Mouse (Mus musculus) forebrain, embryonic 16.5 days (tissue): ENCODE results near the gene Ctnna2. TPM values are rescaled to one million over a fixed set of nuclear protein-coding genes. Genes with fewer than 3 reads are reported as not detected.

ENCODE experiments used
- ATAC-seq: fragments of 200-750 bp; cut with Nextera tagmentation; 2 replicates; pipeline ENCODE4 v1.8.0; 2017; ENCODE audit warnings: mild to moderate bottlenecking, moderate library complexity
- H3K27ac ChIP-seq: fragments of 300-500 bp; sonication (generic); 2 replicates; pipeline ENCODE4 v1.5.1; 2014; ENCODE audit warnings: low read length, control low read depth
- H3K27me3 ChIP-seq: fragments of 300-500 bp; sonication (generic); replicated peaks from 2 replicates; pipeline ENCODE4 v1.6.1; 2014; ENCODE audit warnings: low read length; ENCODE audit not compliant: control insufficient read depth, insufficient read depth
- H3K36me3 ChIP-seq: fragments of 300-500 bp; sonication (generic); 2 replicates; pipeline ENCODE4 v1.6.1; 2014; ENCODE audit not compliant: control insufficient read depth, insufficient read depth
- H3K4me1 ChIP-seq: fragments of 300-500 bp; sonication (generic); replicated peaks from 2 replicates; pipeline ENCODE4 v1.6.1; 2014; ENCODE audit warnings: low read length; ENCODE audit not compliant: control insufficient read depth, insufficient read depth
- H3K4me2 ChIP-seq: fragments of 300-500 bp; sonication (generic); 2 replicates; pipeline ENCODE4 v1.6.1; 2014; ENCODE audit warnings: mild to moderate bottlenecking, low read length, control low read depth
- H3K4me3 ChIP-seq: fragments of 300-500 bp; sonication (generic); replicated peaks from 2 replicates; pipeline ENCODE4 v1.5.1; 2014; ENCODE audit warnings: mild to moderate bottlenecking, low read length, control low read depth
- H3K9ac ChIP-seq: fragments of 300-500 bp; sonication (generic); replicated peaks from 2 replicates; pipeline ENCODE4 v1.6.1; 2014; ENCODE audit warnings: low read depth, low read length, control low read depth
- H3K9me3 ChIP-seq: fragments of 300-500 bp; sonication (generic); 2 replicates; pipeline ENCODE4 v1.6.1; 2016; ENCODE audit warnings: low read length; ENCODE audit not compliant: control insufficient read depth
- WGBS: fragments of 180-500 bp; shearing (Covaris S2); extraction: QIAGEN DNeasy Blood & Tissue Kit; methylation state at CpG from one replicate; pipeline ENCODE4 v1.1.7; 2014; 5-methylcytosine and 5-hydroxymethylcytosine counted together
- polyA plus RNA-seq: library from polyadenylated mRNA; unstranded; fragments of >200 nt; fragmentation: Nextera tagmentation; extraction: Ambion mirVana; gene quantifications from 2 replicates; pipeline ENCODE4 v1.2.1, GENCODE M21; 2015

The Ctnna2 gene
- polyA plus RNA-seq, 1 experiment from 2014 or later, result 149 TPM

GRCm38 (mm10) chr6:77578612-77579011, 400.9 kb downstream of the Ctnna2 start:
- H3K27ac ChIP-seq, result no peak overlapping the region
- WGBS, result 58% methylated on average over 1 of the region's 1 CpGs
- no peaks in the 10 kb centered on the region for H3K27me3 ChIP-seq
- H3K4me1 ChIP-seq, result no peaks in the 10 kb centered on the region
- no peak overlapping the region for H3K9ac ChIP-seq
- H3K4me2 ChIP-seq, result no peak overlapping the region
- no peak for ATAC-seq
- no peaks in the 10 kb centered on the region for H3K36me3 ChIP-seq
- no peaks in the 10 kb centered on the region for H3K9me3 ChIP-seq
- H3K4me3 ChIP-seq, result no peak overlapping the region

- Histone ChIP-seq H3K9ac (no peak overlapping the region), H3K36me3 (no peaks in the 10 kb centered on the region), H3K27ac (no peak overlapping the region), H3K4me3 (no peak overlapping the region), H3K9me3 (no peaks in the 10 kb centered on the region), H3K27me3 (no peaks in the 10 kb centered on the region), H3K4me2 (no peak overlapping the region), H3K4me1 (no peaks in the 10 kb centered on the region)
- 59% methylated on average over 3 of the region's 3 CpGs for WGBS
- ATAC-seq, result no peak
Measured at GRCm38 (mm10) chr6:77577585-77577984, 401.9 kb downstream of the Ctnna2 start.

GRCm38 (mm10) chr6:77572614-77573013, 406.9 kb downstream of the Ctnna2 start:
- Histone ChIP-seq H3K27me3 (no peaks in the 10 kb centered on the region), H3K4me2 (no peak overlapping the region), H3K36me3 (no peaks in the 10 kb centered on the region), H3K4me1 (no peaks in the 10 kb centered on the region), H3K9ac (no peak overlapping the region), H3K9me3 (no peaks in the 10 kb centered on the region), H3K4me3 (no peak overlapping the region), H3K27ac (no peak overlapping the region)
- ATAC-seq, result peak; percentile 62
- 47% methylated on average over 3 of the region's 3 CpGs for WGBS

- no peak overlapping the region for H3K4me2 ChIP-seq
- H3K36me3 ChIP-seq, result no peaks in the 10 kb centered on the region
- no peaks in the 10 kb centered on the region for H3K27me3 ChIP-seq
- whole genome bisulfite sequencing, result 64% methylated on average over 3 of the region's 3 CpGs
- no peak overlapping the region for H3K27ac ChIP-seq
- H3K4me3 ChIP-seq, result no peak overlapping the region
- no peak overlapping the region for H3K9ac ChIP-seq
- no peaks in the 10 kb centered on the region for H3K9me3 ChIP-seq
- ATAC-seq, result no peak
- H3K4me1 ChIP-seq, result no peaks in the 10 kb centered on the region
Measured at GRCm38 (mm10) chr6:77569851-77570250, 409.6 kb downstream of the Ctnna2 start.

GRCm38 (mm10) chr6:77556181-77556580, 423.3 kb downstream of the Ctnna2 start:
- H3K9me3 ChIP-seq, result no peaks in the 10 kb centered on the region
- no peak overlapping the region for H3K27ac ChIP-seq
- H3K9ac ChIP-seq, result no peak overlapping the region
- no peaks in the 10 kb centered on the region for H3K4me1 ChIP-seq
- H3K4me2 ChIP-seq, result no peak overlapping the region
- H3K4me3 ChIP-seq, result no peak overlapping the region
- no peaks in the 10 kb centered on the region for H3K27me3 ChIP-seq
- ATAC-seq, result no peak
- no peaks in the 10 kb centered on the region for H3K36me3 ChIP-seq
- 89% methylated on average over 1 of the region's 1 CpGs for WGBS

- 17% methylated on average over 15 of the region's 15 CpGs for WGBS
- H3K4me3 ChIP-seq, result no peak overlapping the region
- peaks cover 7% of the 10 kb centered on the region for H3K4me1 ChIP-seq
- peak overlapping the region; percentile 19 for H3K4me2 ChIP-seq
- H3K27me3 ChIP-seq, result no peaks in the 10 kb centered on the region
- H3K9me3 ChIP-seq, result no peaks in the 10 kb centered on the region
- H3K9ac ChIP-seq, result no peak overlapping the region
- no peaks in the 10 kb centered on the region for H3K36me3 ChIP-seq
- peak overlapping the region; percentile 33 for H3K27ac ChIP-seq
- peak; percentile 47; the same call in 1 of the 2 replicates for ATAC-seq
Measured at GRCm38 (mm10) chr6:77537055-77537807, 442.3 kb downstream of the Ctnna2 start.

- Histone ChIP-seq H3K4me1 (0 out of 2 replicates have a peak, but pooled peaks cover 2% of the 10 kb centered on the region), H3K9ac (no peak overlapping the region), H3K9me3 (no peaks in the 10 kb centered on the region), H3K4me3 (no peak overlapping the region), H3K27ac (no peak overlapping the region), H3K27me3 (no peaks in the 10 kb centered on the region), H3K4me2 (no peak overlapping the region), H3K36me3 (no peaks in the 10 kb centered on the region)
- WGBS, result 65% methylated on average over 2 of the region's 2 CpGs
- no peak for ATAC-seq
Measured at GRCm38 (mm10) chr6:77527636-77528035, 451.9 kb downstream of the Ctnna2 start.

GRCm38 (mm10) chr6:77521836-77522235, 457.7 kb downstream of the Ctnna2 start:
- Histone ChIP-seq H3K4me3 (no peak overlapping the region), H3K27ac (no peak overlapping the region), H3K4me2 (no peak overlapping the region), H3K27me3 (no peaks in the 10 kb centered on the region), H3K9me3 (no peaks in the 10 kb centered on the region), H3K4me1 (no peaks in the 10 kb centered on the region), H3K9ac (no peak overlapping the region), H3K36me3 (no peaks in the 10 kb centered on the region)
- no peak for ATAC-seq
- WGBS, result 57% methylated on average over 2 of the region's 2 CpGs

GRCm38 (mm10) chr6:77516515-77516914, 463.0 kb downstream of the Ctnna2 start:
- no peaks in the 10 kb centered on the region for H3K9me3 ChIP-seq
- H3K4me2 ChIP-seq, result no peak overlapping the region
- H3K4me3 ChIP-seq, result no peak overlapping the region
- no peak overlapping the region for H3K9ac ChIP-seq
- no peak overlapping the region for H3K27ac ChIP-seq
- ATAC-seq, result no peak
- no peaks in the 10 kb centered on the region for H3K36me3 ChIP-seq
- H3K27me3 ChIP-seq, result no peaks in the 10 kb centered on the region
- peaks cover 4% of the 10 kb centered on the region; the same call in 1 of the 2 replicates for H3K4me1 ChIP-seq
- WGBS, result 49% methylated on average over 2 of the region's 2 CpGs
